Mouse (Mus musculus): ENCODE measurements around the gene Dnmbp.

GRCm38 (mm10) chr19:43887725-43888124, 52.3 kb downstream of the Dnmbp start:
- TF ChIP-seq POLR2A (IDR thresholded peaks at IDR 0.05; ENCODE audit: control insufficient read depth, extremely low read depth, insufficient read depth, low read length, poor library complexity) (no peak), CTCF (IDR thresholded peaks at IDR 0.05; ENCODE audit: borderline replicate concordance, control insufficient read depth, extremely low read depth, insufficient read depth, low read length, poor library complexity) (no peak)

Measured in thymus, adult 2 months (tissue).